In genomic region chrX:13280037-13280408, GRCm38 (mm10) we compare ENCODE assay signal across 8 mouse cellular contexts. TPM values are rescaled to one million over a fixed set of nuclear protein-coding genes. Genes with fewer than 3 reads are reported as not detected.
DNase-seq lines count a peak whose midpoint lies in the region; ATAC-seq and TF ChIP-seq lines count a peak whose summit lies in the region.

No protein-coding gene starts in this region.

- intact Hi-C loops in gastrocnemius, postnatal 14 days (cut with DNase I; ENCODE audit: low total_unique reads), result no loop called here

- ATAC-seq in kidney, embryonic 16.5 days (ENCODE audit: low FRiP score, low TSS enrichment), result no peak
- ATAC-seq in midbrain, embryonic 14.5 days (ENCODE audit: low FRiP score, low TSS enrichment), result no peak

- no peaks in the 10 kb centered on the region for H3K27me3 ChIP-seq in kidney, adult 2 months (replicated peaks; ENCODE audit: control insufficient read depth, insufficient read depth, low read length)
- no peaks in the 10 kb centered on the region; the same call in 1 of the 2 replicates for H3K27me3 ChIP-seq in kidney, embryonic 16.5 days (ENCODE audit: insufficient read depth, low read length)
- no peaks in the 10 kb centered on the region for H3K27me3 ChIP-seq in midbrain, embryonic 14.5 days (ENCODE audit: control insufficient read depth, insufficient read depth, low read length)

- peak overlapping the region; percentile 94 for H3K27ac ChIP-seq in kidney, adult 2 months (ENCODE audit: insufficient read depth, low read depth, low read length)
- H3K27ac ChIP-seq in ES-E14 (ENCODE audit: insufficient read depth, low read depth, low read length, poor library complexity, severe bottlenecking), result peak overlapping the region; percentile 100
- peak overlapping the region; percentile 97 for H3K27ac ChIP-seq in kidney, embryonic 16.5 days (ENCODE audit: low read length)
- peak overlapping the region; percentile 97 for H3K27ac ChIP-seq in midbrain, embryonic 14.5 days (replicated peaks; ENCODE audit: low read depth, low read length)

- DNase-seq in kidney, adult 2 months, result no peak
- DNase-seq in kidney, adult 18-20 months, result no peak
- DNase-seq in ES-E14 (ENCODE audit: low read depth, low spot score), result no peak
- peak; percentile 77 for DNase-seq in cerebellum, adult 9-11 months
- DNase-seq in gastrocnemius, postnatal 14 days, result peak; percentile 31
- DNase-seq in midbrain, embryonic 14.5 days, result peak; percentile 75
- DNase-seq in thymus, postnatal 25 days, result peak; percentile 33

- no peak for TF ChIP-seq POLR2A in kidney, adult 2 months (IDR thresholded peaks at IDR 0.05; ENCODE audit: low read depth, low read length)

- in situ Hi-C loops in ES-E14 (cut with MboI; ENCODE audit: low sequenced_read_pairs in 2 of 2, unreplicated experiment in 2 of 2), result loop anchor here in 1 of 2 experiments (25.0 kb wide), 1 partner anchor 143 kb away; no protein-coding TSS in a partner anchor

- no peaks in the 10 kb centered on the region; the same call in 1 of the 2 replicates for H3K4me1 ChIP-seq in kidney, adult 2 months (ENCODE audit: control insufficient read depth, insufficient read depth, low read length)
- peaks cover 2% of the 10 kb centered on the region in 2 experiments; a peak in 2 of 4 replicates for H3K4me1 ChIP-seq in ES-E14 (ENCODE audit: control insufficient read depth in 2 of 2, insufficient read depth in 2 of 2, low read length in 2 of 2, poor library complexity in 1 of 2)
- H3K4me1 ChIP-seq in kidney, embryonic 16.5 days (ENCODE audit: insufficient read depth, low read length), result peaks cover 10% of the 10 kb centered on the region; the same call in 1 of the 2 replicates
- peaks cover 18% of the 10 kb centered on the region for H3K4me1 ChIP-seq in midbrain, embryonic 14.5 days (ENCODE audit: control insufficient read depth, insufficient read depth, low read length)

- no peaks in the 10 kb centered on the region for H3K36me3 ChIP-seq in kidney, adult 2 months (ENCODE audit: control insufficient read depth, insufficient read depth, low read length)
- H3K36me3 ChIP-seq in ES-E14 (ENCODE audit: control insufficient read depth, insufficient read depth, low read length, poor library complexity, severe bottlenecking), result peaks cover 5% of the 10 kb centered on the region
- peaks cover 4% of the 10 kb centered on the region for H3K36me3 ChIP-seq in kidney, embryonic 16.5 days (ENCODE audit: insufficient read depth, low read length)
- H3K36me3 ChIP-seq in midbrain, embryonic 14.5 days (ENCODE audit: control insufficient read depth, insufficient read depth, low read length), result peaks cover 16% of the 10 kb centered on the region

- no peak for TF ChIP-seq CTCF in kidney, adult 2 months (conservative IDR thresholded peaks at IDR 0.05; ENCODE audit: insufficient read depth, insufficient read length, low read depth, low read length)

- peak overlapping the region; percentile 100 for H3K9ac ChIP-seq in ES-E14 (ENCODE audit: insufficient read depth, low read depth, low read length, poor library complexity, severe bottlenecking)
- peak overlapping the region; percentile 99 for H3K9ac ChIP-seq in kidney, embryonic 16.5 days (replicated peaks; ENCODE audit: low read length)
- peak overlapping the region; percentile 98 for H3K9ac ChIP-seq in midbrain, embryonic 14.5 days (replicated peaks; ENCODE audit: low read length)

- WGBS in kidney, adult 2 months, result 0% methylated on average over 14 of the region's 14 CpGs
- WGBS in kidney, embryonic 16.5 days, result 6% methylated on average over 14 of the region's 14 CpGs
- WGBS in midbrain, embryonic 14.5 days, result 1% methylated on average over 14 of the region's 14 CpGs

- H3K4me3 ChIP-seq in kidney, adult 2 months (ENCODE audit: insufficient read depth, low read depth, low read length), result peak overlapping the region; percentile 59
- peak overlapping the region; percentile 87 to 100 for H3K4me3 ChIP-seq in ES-E14 (ENCODE audit: insufficient read depth in 1 of 2, low read depth in 1 of 2, low read length in 2 of 2, poor library complexity in 1 of 2, severe bottlenecking in 1 of 2)
- H3K4me3 ChIP-seq in kidney, embryonic 16.5 days (ENCODE audit: low read length), result peak overlapping the region; percentile 97
- H3K4me3 ChIP-seq in midbrain, embryonic 14.5 days (replicated peaks; ENCODE audit: low read depth, low read length), result peak overlapping the region; percentile 90

- H3K4me2 ChIP-seq in kidney, embryonic 16.5 days (replicated peaks; ENCODE audit: low read depth, low read length), result peak overlapping the region; percentile 69
- peak overlapping the region; percentile 74 for H3K4me2 ChIP-seq in midbrain, embryonic 14.5 days (ENCODE audit: low read length)

- no peaks in the 10 kb centered on the region for H3K9me3 ChIP-seq in ES-E14 (ENCODE audit: control insufficient read depth, insufficient read depth, low read depth, low read length)
- H3K9me3 ChIP-seq in kidney, embryonic 16.5 days (ENCODE audit: low read length), result no peaks in the 10 kb centered on the region
- H3K9me3 ChIP-seq in midbrain, embryonic 14.5 days (ENCODE audit: control insufficient read depth, low read length), result no peaks in the 10 kb centered on the region

TF ChIP-seq in ES-E14, 5 proteins besides CTCF, POLR2A, EP300 and RAD21:
- no peak for TF ChIP-seq ZC3H11A (IDR thresholded peaks at IDR 0.05; ENCODE audit: borderline replicate concordance, low read depth, low read length)
- TF ChIP-seq MAFK (IDR thresholded peaks at IDR 0.05; ENCODE audit: insufficient read depth, low read depth, low read length), result no peak
- no peak for TF ChIP-seq CHD2 (IDR thresholded peaks at IDR 0.05; ENCODE audit: low read depth, low read length)
- TF ChIP-seq HCFC1 (IDR thresholded peaks at IDR 0.05; ENCODE audit: borderline replicate concordance, insufficient read depth, low read length), result no peak
- TF ChIP-seq ZNF384 (IDR thresholded peaks at IDR 0.05; ENCODE audit: low read depth, low read length), result no peak

RNA-seq across cellular contexts. Expression of gene Ddx3x, which starts 0.7 kb away (rescaled TPM):
- 38.9 and 41.4 TPM in 2 replicates for polyA plus RNA-seq in kidney, adult 2 months (2012; rRNA removed)
- total RNA-seq in ES-E14 (2012; rRNA removed), result 191 and 253 TPM in 2 replicates
- 100 to 1,000 TPM in 1 of 2 experiments, 10 to 100 TPM in 1; 84.9 to 119 TPM for total RNA-seq in gastrocnemius, postnatal 14 days (2021)
- 128 and 132 TPM in 2 replicates for polyA plus RNA-seq in kidney, embryonic 16.5 days (2015; fragmentation: Nextera tagmentation; extraction: Ambion mirVana)
- 116 and 142 TPM in 2 replicates for polyA plus RNA-seq in midbrain, embryonic 14.5 days (2014; fragmentation: Nextera tagmentation; extraction: Ambion mirVana)

Comparison
In these comparisons a context has a peak if more than half of its experiments do, and no peak if none do; other contexts are left out.
1. DNase-seq: peak in cerebellum, adult 9-11 months (single experiment), gastrocnemius, postnatal 14 days (single experiment), midbrain, embryonic 14.5 days (single experiment) and thymus, postnatal 25 days (single experiment); none in kidney, adult 2 months (single experiment), kidney, adult 18-20 months (single experiment) and ES-E14 (single experiment).
2. Peak in every context shown above with its lines, with median percentiles within 50 percentile points of each other: H3K27ac ChIP-seq, H3K4me3 ChIP-seq and H3K9ac ChIP-seq.